Mouse (Mus musculus): ENCODE data around the gene Nmrk2.
"Not testable (repeated sequence)": the region's sequence is repeated elsewhere in the genome, so short reads cannot be mapped to it uniquely, and the experiment has no call there.

Gene Nmrk2

GRCm38 (mm10) chr10:81184765-81185164, 17.1 kb downstream of the Nmrk2 start:
- no peak for DNase-seq (ENCODE audit: low spot score in 2 of 2)

- DNase-seq (ENCODE audit: low spot score in 2 of 2) = no peak
Observed at GRCm38 (mm10) chr10:81183805-81184204, 18.0 kb downstream of the Nmrk2 start, which contains the start of gene 4930442H23Rik. Gene 4930442H23Rik (minus strand): TSS chr10:81183849.

GRCm38 (mm10) chr10:81182336-81183333, 19.2 kb downstream of the Nmrk2 start, which contains the start of gene Dapk3:
Gene Dapk3 (plus strand): TSS chr10:81183005.
- peak; percentile 97 to 99 for DNase-seq (ENCODE audit: low spot score in 2 of 2)

- not testable (repeated sequence) for DNase-seq (ENCODE audit: low spot score in 2 of 2)
Observed at GRCm38 (mm10) chr10:81181860-81182259, 20.0 kb downstream of the Nmrk2 start.

- DNase-seq (ENCODE audit: low spot score in 2 of 2) = no peak
Observed at GRCm38 (mm10) chr10:81180946-81181345, 20.9 kb downstream of the Nmrk2 start.

GRCm38 (mm10) chr10:81179451-81180342, 22.2 kb downstream of the Nmrk2 start:
- DNase-seq (ENCODE audit: low spot score in 2 of 2) = no peak

GRCm38 (mm10) chr10:81178927-81179326, 22.9 kb downstream of the Nmrk2 start:
- DNase-seq (ENCODE audit: low spot score in 2 of 2) = no peak

GRCm38 (mm10) chr10:81177958-81178712, 23.7 kb downstream of the Nmrk2 start:
- DNase-seq (ENCODE audit: low spot score in 2 of 2) = no peak

- no peak for DNase-seq (ENCODE audit: low spot score in 2 of 2)
Observed at GRCm38 (mm10) chr10:81177491-81177925, 24.3 kb downstream of the Nmrk2 start.

- DNase-seq (ENCODE audit: low spot score in 2 of 2) = peak; percentile 96 to 98
Observed at GRCm38 (mm10) chr10:81176466-81177271, 25.2 kb downstream of the Nmrk2 start, which contains the start of gene Eef2. Gene Eef2 (plus strand): TSS chr10:81176631.

GRCm38 (mm10) chr10:81175936-81176465, 25.9 kb downstream of the Nmrk2 start:
- no peak for DNase-seq (ENCODE audit: low spot score in 2 of 2)

- DNase-seq (ENCODE audit: low spot score in 2 of 2) = not testable (repeated sequence)
Observed at GRCm38 (mm10) chr10:81175345-81175701, 26.5 kb downstream of the Nmrk2 start.

GRCm38 (mm10) chr10:81174617-81175344, 27.1 kb downstream of the Nmrk2 start:
- peak; percentile 74 for DNase-seq (ENCODE audit: low spot score in 2 of 2)

GRCm38 (mm10) chr10:81173132-81173531, 28.7 kb downstream of the Nmrk2 start:
- peak; percentile 65 to 77 for DNase-seq (ENCODE audit: low spot score in 2 of 2)

- DNase-seq (ENCODE audit: low spot score in 2 of 2) = not testable (repeated sequence)
Observed at GRCm38 (mm10) chr10:81169411-81169900, 32.4 kb downstream of the Nmrk2 start.

GRCm38 (mm10) chr10:81168521-81169244, 33.2 kb downstream of the Nmrk2 start:
- peak; percentile 68 to 75 for DNase-seq (ENCODE audit: low spot score in 2 of 2)

GRCm38 (mm10) chr10:81168087-81168431, 33.8 kb downstream of the Nmrk2 start:
- DNase-seq (ENCODE audit: low spot score in 2 of 2) = no peak

All from right cerebral cortex, postnatal 36 days (tissue).